Mouse (Mus musculus) limb, embryonic 14.5 days (tissue): Measurements from ENCODE around the gene Fbxw2. TPM values are rescaled to one million over a fixed set of nuclear protein-coding genes. Genes with fewer than 3 reads are reported as not detected.
A peak's percentile ranks its signal among the peaks of the same experiment; 100 is the strongest.

Source experiments
- ATAC-seq: fragments of 200-750 bp; cut with Nextera tagmentation; 2 replicates; pipeline ENCODE4 v1.8.0; 2017; ENCODE audit warnings: low read depth, moderate number of reproducible peaks, moderate TSS enrichment; ENCODE audit not compliant: low FRiP score
- DNase-seq: peaks from one replicate; pipeline ENCODE4 v3.0.0-alpha.2; 2015; ENCODE audit warnings: low spot score
- H3K27ac ChIP-seq: fragments of 300-500 bp; sonication (generic); replicated peaks from 2 replicates; pipeline ENCODE4 v1.5.1; 2014; ENCODE audit warnings: low read depth, mild to moderate bottlenecking, low read length, moderate library complexity, mixed read lengths
- H3K27me3 ChIP-seq: fragments of 300-500 bp; sonication (generic); 2 replicates; pipeline ENCODE4 v1.6.1; 2014; ENCODE audit warnings: low read length, mixed read lengths; ENCODE audit not compliant: control insufficient read depth, insufficient read depth
- H3K36me3 ChIP-seq: fragments of 300-500 bp; sonication (generic); 2 replicates; pipeline ENCODE4 v1.6.1; 2014; ENCODE audit warnings: mild to moderate bottlenecking, low read length, moderate library complexity, mixed read lengths; ENCODE audit not compliant: control insufficient read depth, insufficient read depth
- H3K4me1 ChIP-seq: fragments of 300-500 bp; sonication (generic); 2 replicates; pipeline ENCODE4 v1.6.1; 2014; ENCODE audit warnings: antibody characterized with exemption, low read length, mixed read lengths; ENCODE audit not compliant: control insufficient read depth, insufficient read depth
- H3K4me2 ChIP-seq: fragments of 300-500 bp; sonication (generic); replicated peaks from 2 replicates; pipeline ENCODE4 v1.6.1; 2014; ENCODE audit warnings: low read depth, mild to moderate bottlenecking, low read length, moderate library complexity; ENCODE audit not compliant: severe bottlenecking
- H3K4me3 ChIP-seq: fragments of 300-500 bp; sonication (generic); replicated peaks from 2 replicates; pipeline ENCODE4 v1.5.1; 2014; ENCODE audit warnings: low read length
- H3K9ac ChIP-seq: fragments of 300-500 bp; sonication (generic); 2 replicates; pipeline ENCODE4 v1.6.1; 2014; ENCODE audit warnings: mild to moderate bottlenecking, low read depth, low read length, moderate library complexity; ENCODE audit not compliant: severe bottlenecking
- H3K9me3 ChIP-seq: fragments of 300-500 bp; sonication (generic); 2 replicates; pipeline ENCODE4 v1.6.1; 2016; ENCODE audit warnings: low read length; ENCODE audit not compliant: control insufficient read depth
- POLR2A ChIP-seq: fragments of 200-500 bp; IDR thresholded peaks from 2 replicates; pipeline ENCODE4 v1.8.0; 2012; ENCODE audit warnings: inconsistent platforms, mild to moderate bottlenecking, moderate library complexity, borderline replicate concordance; ENCODE audit not compliant: insufficient read depth, insufficient read length; ENCODE audit errors: extremely low read depth
- WGBS: fragments of 180-500 bp; shearing (Covaris S2); extraction: QIAGEN DNeasy Blood & Tissue Kit; methylation state at CpG from one replicate; pipeline ENCODE4 v1.1.7; 2014; 5-methylcytosine and 5-hydroxymethylcytosine counted together
- polyA plus RNA-seq, 2 experiments: library from polyadenylated mRNA; depleted of rRNA in 1 of 2; stranded (reverse) in 1 of 2; unstranded in 1 of 2; fragments of >200 nt; fragmentation: Nextera tagmentation in 1 of 2; extraction: Ambion mirVana in 1 of 2; gene quantifications; 2 replicates each; pipeline versions ENCODE4 v1.2.1 to v1.2.3; 2012 to 2014

The Fbxw2 gene
- polyA plus RNA-seq (2012; rRNA removed), result 55.1 and 57.8 TPM in 2 replicates
- 68.3 and 83.9 TPM in 2 replicates for polyA plus RNA-seq (2014; fragmentation: Nextera tagmentation; extraction: Ambion mirVana)

DNA sequence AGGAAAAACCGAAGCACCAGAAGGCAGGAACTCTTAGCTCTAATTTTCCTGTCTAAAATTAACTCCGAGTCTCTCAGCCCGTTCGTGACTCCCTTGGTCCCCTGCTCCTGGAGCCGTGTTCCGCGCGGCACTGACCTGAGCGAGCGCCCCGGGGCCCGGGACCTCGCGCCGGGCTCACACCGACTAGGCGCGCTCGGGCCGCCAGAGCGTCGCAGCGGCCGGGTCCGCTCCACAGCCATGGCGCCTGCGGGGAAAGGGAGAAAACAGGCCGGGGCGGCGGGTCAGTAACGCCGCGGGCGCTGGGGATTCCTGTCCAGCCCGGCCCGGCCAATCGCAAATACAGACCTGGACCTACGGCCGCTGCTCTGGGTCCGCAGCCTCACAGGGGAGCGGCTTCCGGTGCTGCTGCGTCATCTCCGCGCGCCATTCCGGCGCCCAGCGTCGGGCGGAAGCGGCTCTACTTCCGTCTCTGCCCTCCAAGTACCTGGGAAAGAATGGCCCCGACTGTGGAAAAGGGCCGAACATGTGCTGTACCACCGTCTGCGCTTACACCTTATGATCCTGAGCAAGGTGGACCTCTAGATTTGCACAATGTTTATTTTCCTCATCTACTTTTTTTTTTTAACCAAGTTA lies at the start of gene Fbxw2:
Gene Fbxw2 (minus strand): TSS at position 485 of the 633 bp plus-strand sequence.
- peak; percentile 96 for ATAC-seq
- TF ChIP-seq POLR2A, result peak; percentile 35; the same call in 1 of the 2 replicates

DNA sequence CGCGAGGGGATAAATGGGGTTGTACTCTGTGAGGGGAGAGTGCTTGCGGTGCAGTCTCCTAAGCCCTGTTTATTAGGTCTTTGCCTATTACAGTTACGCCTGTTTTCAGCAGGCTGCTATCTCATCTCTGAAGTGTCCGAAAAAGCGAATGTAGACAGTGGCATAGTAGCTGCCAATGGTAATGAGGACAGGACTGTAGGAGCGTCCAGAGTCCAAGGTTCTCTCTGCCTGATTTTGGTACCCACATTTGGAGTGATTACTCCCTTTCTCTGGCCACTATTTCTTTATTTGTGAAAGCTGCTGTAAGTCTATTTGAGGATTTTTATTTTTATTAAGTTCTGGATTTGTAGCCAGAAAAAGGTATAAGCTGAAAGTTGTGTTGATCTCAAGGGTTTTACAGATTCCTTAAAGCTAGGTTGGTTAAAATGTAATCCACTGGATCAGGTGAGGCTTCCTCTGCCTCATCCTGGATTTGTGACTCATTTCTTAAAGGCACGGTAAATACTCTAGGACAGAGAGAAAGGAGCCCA lies 48.8 kb upstream of the Fbxw2 start, which contains the start of gene Psmd5:
Gene Psmd5 (minus strand): TSS at position 153 of the 530 bp plus-strand sequence.
- 0 out of 2 replicates have a peak within 1 kb of the TSS, but pooled peaks have one; percentile 19 for H3K4me2 ChIP-seq
- H3K36me3 ChIP-seq, result no peaks in the 10 kb centered on the region
- no peak for TF ChIP-seq POLR2A
- WGBS, result 10% methylated on average over 8 of the region's 8 CpGs
- H3K4me3 ChIP-seq, result no peak within 1 kb of the TSS
- peaks cover 25% of the 10 kb centered on the region for H3K27me3 ChIP-seq
- peaks cover 5% of the 10 kb centered on the region for H3K4me1 ChIP-seq
- ATAC-seq, result no peak
- no peaks in the 10 kb centered on the region for H3K9me3 ChIP-seq
- DNase-seq, result no peak
- no peak within 1 kb of the TSS for H3K27ac ChIP-seq
- H3K9ac ChIP-seq, result no peak within 1 kb of the TSS; the same call in 1 of the 2 replicates

More for the DNA sequence above, at the start of gene Fbxw2:
- H3K4me2 ChIP-seq, result peak within 1 kb of the TSS; percentile 64
- H3K4me1 ChIP-seq, result peaks cover 9% of the 10 kb centered on the region
- no peaks in the 10 kb centered on the region for H3K27me3 ChIP-seq
- H3K9me3 ChIP-seq, result no peaks in the 10 kb centered on the region; the same call in 1 of the 2 replicates
- H3K36me3 ChIP-seq, result peaks cover 15% of the 10 kb centered on the region
- H3K9ac ChIP-seq, result peak within 1 kb of the TSS; percentile 97
- H3K4me3 ChIP-seq, result peak within 1 kb of the TSS; percentile 88
- peak within 1 kb of the TSS; percentile 70; the same call in 1 of the 2 replicates for H3K27ac ChIP-seq
- DNase-seq, result peak; percentile 93
- WGBS, result under 1% methylated on average over 42 of the region's 57 CpGs

DNA sequence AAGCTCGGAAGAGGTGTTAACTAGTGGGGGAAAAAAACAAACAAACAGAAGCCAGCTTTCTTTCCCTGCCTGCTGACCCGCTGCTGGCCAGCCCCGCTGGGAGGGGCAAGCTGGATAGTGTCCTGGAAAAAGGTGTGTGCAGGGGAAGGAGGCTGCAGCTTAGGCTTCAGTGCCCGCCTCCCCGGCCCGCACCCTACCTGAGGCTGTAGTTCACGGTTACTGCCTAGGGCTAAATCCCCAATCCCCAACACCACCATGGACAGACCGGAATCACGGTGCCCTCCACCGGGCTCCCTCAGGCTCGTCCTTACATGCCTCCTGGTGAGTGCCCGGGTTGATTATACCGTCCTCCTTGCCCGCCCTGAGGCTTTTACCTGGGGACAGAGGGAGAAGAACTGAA lies 48.2 kb upstream of the Fbxw2 start, which contains the start of gene Cutal:
Gene Cutal (plus strand): TSS at position 126 of the 400 bp plus-strand sequence.
- WGBS, result 3% methylated on average over 14 of the region's 14 CpGs
- no peak within 1 kb of the TSS for H3K4me3 ChIP-seq
- H3K27me3 ChIP-seq, result peaks cover 25% of the 10 kb centered on the region
- TF ChIP-seq POLR2A, result no peak
- no peaks in the 10 kb centered on the region for H3K36me3 ChIP-seq
- H3K9ac ChIP-seq, result no peak within 1 kb of the TSS; the same call in 1 of the 2 replicates
- H3K4me2 ChIP-seq, result 0 out of 2 replicates have a peak within 1 kb of the TSS, but pooled peaks have one; percentile 19
- no peak for ATAC-seq
- no peak within 1 kb of the TSS for H3K27ac ChIP-seq
- H3K4me1 ChIP-seq, result peaks cover 11% of the 10 kb centered on the region
- H3K9me3 ChIP-seq, result no peaks in the 10 kb centered on the region
- DNase-seq, result no peak

- peak overlapping the region; percentile 87 for H3K4me3 ChIP-seq
- under 1% methylated on average over 56 of the region's 67 CpGs for WGBS
- H3K27ac ChIP-seq, result peak overlapping the region; percentile 95
- peak overlapping the region; percentile 70 for H3K4me2 ChIP-seq
- H3K36me3 ChIP-seq, result peaks cover 5% of the 10 kb centered on the region
- H3K27me3 ChIP-seq, result peaks cover 25% of the 10 kb centered on the region
- peak; percentile 98 for ATAC-seq
- peak overlapping the region; percentile 90 for H3K9ac ChIP-seq
- peaks cover 12% of the 10 kb centered on the region for H3K4me1 ChIP-seq
- no peaks in the 10 kb centered on the region for H3K9me3 ChIP-seq
- peak; percentile 96 for TF ChIP-seq POLR2A
- DNase-seq, result peak; percentile 99
Measured at GRCm38 (mm10) chr2:34870520-34871474, 44.7 kb upstream of the Fbxw2 start.
